Mouse (Mus musculus): ENCODE measurements at regions not wholly inside any gene's neighbourhood (a gene's known extent, or its start where the extent isn't known, plus 50 kb on each side); places are given as distances from the start of the nearest gene placed in this dataset.
A peak's percentile ranks its signal among the peaks of the same experiment; 100 is the strongest.

GRCm38 (mm10) chr6:126481257-126481656 is 54.0 kb downstream of the Kcna5 start:
- DNase-seq (ENCODE audit: low read depth, low spot score), result peak; percentile 52

- no peak for DNase-seq (ENCODE audit: low read depth, low spot score)
These were observed 57.7 kb downstream of the Kcna5 start for GRCm38 (mm10) chr6:126477506-126477905.

- DNase-seq (ENCODE audit: low read depth, low spot score), result no peak
These were observed 58.5 kb downstream of the Kcna5 start for GRCm38 (mm10) chr6:126476758-126477157.

GRCm38 (mm10) chr6:126475555-126475954 is 59.7 kb downstream of the Kcna5 start:
- DNase-seq (ENCODE audit: low read depth, low spot score), result peak; percentile 94

GRCm38 (mm10) chr6:126453751-126454150 is 81.5 kb downstream of the Kcna5 start:
- DNase-seq (ENCODE audit: low read depth, low spot score), result no peak

- no peak for DNase-seq (ENCODE audit: low read depth, low spot score)
These were observed 89.7 kb downstream of the Kcna5 start for GRCm38 (mm10) chr6:126445519-126445918.

- peak; percentile 53 for DNase-seq (ENCODE audit: low read depth, low spot score)
These were observed 95.0 kb downstream of the Kcna5 start for GRCm38 (mm10) chr6:126440254-126440653.

- DNase-seq (ENCODE audit: low read depth, low spot score), result no peak
These were observed 97.1 kb downstream of the Kcna5 start for GRCm38 (mm10) chr6:126437976-126438736.

- no peak for DNase-seq (ENCODE audit: low read depth, low spot score)
These were observed 108.0 kb downstream of the Kcna5 start for GRCm38 (mm10) chr6:126427208-126427607.

- DNase-seq (ENCODE audit: low read depth, low spot score), result peak; percentile 64
These were observed 129.5 kb downstream of the Kcna5 start for GRCm38 (mm10) chr6:126405736-126406135.

GRCm38 (mm10) chr6:126404331-126405070 is 130.7 kb downstream of the Kcna5 start:
- peak; percentile 52 for DNase-seq (ENCODE audit: low read depth, low spot score)

GRCm38 (mm10) chr6:126399595-126399994 is 135.6 kb downstream of the Kcna5 start:
- DNase-seq (ENCODE audit: low read depth, low spot score), result no peak

- no peak for DNase-seq (ENCODE audit: low read depth, low spot score)
These were observed 136.6 kb downstream of the Kcna5 start for GRCm38 (mm10) chr6:126398641-126399040.

GRCm38 (mm10) chr6:126395015-126395414 is 140.2 kb downstream of the Kcna5 start:
- no peak for DNase-seq (ENCODE audit: low read depth, low spot score)

GRCm38 (mm10) chr6:126394111-126394809 is 141.0 kb downstream of the Kcna5 start:
- DNase-seq (ENCODE audit: low read depth, low spot score), result no peak

GRCm38 (mm10) chr6:126384210-126385012 is 150.8 kb downstream of the Kcna5 start:
- peak; percentile 59 for DNase-seq (ENCODE audit: low read depth, low spot score)

GRCm38 (mm10) chr6:126377216-126377615 is 158.0 kb downstream of the Kcna5 start:
- no peak for DNase-seq (ENCODE audit: low read depth, low spot score)

- DNase-seq (ENCODE audit: low read depth, low spot score), result peak; percentile 49
These were observed 160.1 kb downstream of the Kcna5 start for GRCm38 (mm10) chr6:126374970-126375620.

- peak; percentile 69 for DNase-seq (ENCODE audit: low read depth, low spot score)
These were observed 163.2 kb downstream of the Kcna5 start for GRCm38 (mm10) chr6:126371971-126372370.

- no peak for DNase-seq (ENCODE audit: low read depth, low spot score)
These were observed 163.7 kb downstream of the Kcna5 start for GRCm38 (mm10) chr6:126371489-126371888.

GRCm38 (mm10) chr6:126365495-126365894 is 169.7 kb downstream of the Kcna5 start:
- DNase-seq (ENCODE audit: low read depth, low spot score), result no peak
